Mouse (Mus musculus): ENCODE results near the gene Trim63. TPM values are rescaled to one million over a fixed set of nuclear protein-coding genes. Genes with fewer than 3 reads are reported as not detected.
"Not testable (repeated sequence)": the region's sequence is repeated elsewhere in the genome, so short reads cannot be mapped to it uniquely, and the experiment has no call there.

Gene Trim63
- polyA plus RNA-seq, 1 experiment: 0.36 TPM

DNA sequence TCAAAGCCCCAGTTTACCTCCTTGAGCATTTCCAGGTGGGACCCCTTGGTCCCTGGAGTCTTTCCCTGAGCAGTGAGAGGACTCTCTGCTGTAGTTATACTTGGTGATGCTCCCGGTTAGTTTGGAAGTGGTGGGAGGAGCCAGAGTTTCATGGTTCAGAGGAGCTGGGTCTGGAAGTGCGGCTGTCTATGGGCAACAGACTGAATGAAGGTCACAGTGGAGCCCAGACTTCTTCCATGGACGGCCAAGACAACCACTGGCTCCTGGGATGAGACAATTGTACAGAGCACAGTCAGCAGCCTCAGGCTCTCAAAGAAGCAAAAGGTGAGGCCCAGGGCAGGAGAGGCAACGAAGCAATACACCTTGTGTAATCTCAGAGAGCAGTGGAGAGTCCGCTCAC lies 15.4 kb downstream of the Trim63 start:
- no peak for DNase-seq (ENCODE audit: extremely low spot score in 1 of 2, low spot score in 1 of 2)

DNA sequence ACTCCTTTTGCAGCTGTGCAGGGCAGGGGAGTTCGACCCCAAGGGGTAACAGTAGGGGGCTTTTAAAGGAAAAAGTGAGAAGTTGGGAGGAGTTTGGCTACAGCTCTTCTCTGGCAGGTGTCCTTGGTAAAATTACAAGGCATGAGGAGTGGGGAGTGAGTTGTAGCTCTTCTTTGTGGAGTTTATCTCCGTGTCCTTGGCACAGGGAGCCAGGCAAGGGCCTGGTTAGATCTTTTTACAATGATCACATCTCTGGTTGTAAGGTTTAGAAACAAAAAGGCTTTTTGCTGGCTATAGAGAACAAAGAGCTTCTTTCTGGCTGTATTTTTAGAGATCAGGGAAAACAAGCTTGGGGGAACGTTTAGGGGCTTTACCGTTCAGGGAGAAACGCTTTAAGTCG lies 26.3 kb downstream of the Trim63 start:
- not testable (repeated sequence) for DNase-seq (ENCODE audit: extremely low spot score in 1 of 2, low spot score in 1 of 2)

DNA sequence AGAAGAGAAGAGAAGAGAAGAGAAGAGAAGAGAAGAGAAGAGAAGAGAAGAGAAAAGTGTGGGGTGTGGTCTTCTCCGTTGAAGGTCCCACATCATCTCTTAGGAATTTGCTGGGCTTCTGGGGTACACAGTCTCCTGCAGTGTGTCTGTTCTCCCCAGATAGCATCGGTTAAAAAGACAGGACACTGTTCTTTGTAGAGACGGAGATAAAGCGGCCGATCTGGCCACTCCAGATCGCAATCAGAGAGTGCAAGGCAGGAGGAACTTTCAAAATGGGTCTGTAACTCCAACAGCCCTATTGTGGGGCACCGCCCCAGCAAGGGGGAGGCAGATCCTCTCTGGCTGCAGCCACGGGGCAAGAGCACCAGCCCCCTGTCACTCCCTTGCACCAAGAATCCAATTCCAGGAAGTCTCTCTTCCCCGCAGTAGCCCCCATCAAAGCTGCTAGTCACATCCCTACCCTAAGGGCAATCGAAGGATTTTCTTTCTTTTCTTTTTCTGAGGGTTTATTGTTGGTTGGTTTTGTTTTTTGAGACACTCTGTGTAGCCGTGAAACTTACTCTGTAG lies 27.4 kb downstream of the Trim63 start:
- DNase-seq (ENCODE audit: extremely low spot score in 1 of 2, low spot score in 1 of 2): no peak

DNA sequence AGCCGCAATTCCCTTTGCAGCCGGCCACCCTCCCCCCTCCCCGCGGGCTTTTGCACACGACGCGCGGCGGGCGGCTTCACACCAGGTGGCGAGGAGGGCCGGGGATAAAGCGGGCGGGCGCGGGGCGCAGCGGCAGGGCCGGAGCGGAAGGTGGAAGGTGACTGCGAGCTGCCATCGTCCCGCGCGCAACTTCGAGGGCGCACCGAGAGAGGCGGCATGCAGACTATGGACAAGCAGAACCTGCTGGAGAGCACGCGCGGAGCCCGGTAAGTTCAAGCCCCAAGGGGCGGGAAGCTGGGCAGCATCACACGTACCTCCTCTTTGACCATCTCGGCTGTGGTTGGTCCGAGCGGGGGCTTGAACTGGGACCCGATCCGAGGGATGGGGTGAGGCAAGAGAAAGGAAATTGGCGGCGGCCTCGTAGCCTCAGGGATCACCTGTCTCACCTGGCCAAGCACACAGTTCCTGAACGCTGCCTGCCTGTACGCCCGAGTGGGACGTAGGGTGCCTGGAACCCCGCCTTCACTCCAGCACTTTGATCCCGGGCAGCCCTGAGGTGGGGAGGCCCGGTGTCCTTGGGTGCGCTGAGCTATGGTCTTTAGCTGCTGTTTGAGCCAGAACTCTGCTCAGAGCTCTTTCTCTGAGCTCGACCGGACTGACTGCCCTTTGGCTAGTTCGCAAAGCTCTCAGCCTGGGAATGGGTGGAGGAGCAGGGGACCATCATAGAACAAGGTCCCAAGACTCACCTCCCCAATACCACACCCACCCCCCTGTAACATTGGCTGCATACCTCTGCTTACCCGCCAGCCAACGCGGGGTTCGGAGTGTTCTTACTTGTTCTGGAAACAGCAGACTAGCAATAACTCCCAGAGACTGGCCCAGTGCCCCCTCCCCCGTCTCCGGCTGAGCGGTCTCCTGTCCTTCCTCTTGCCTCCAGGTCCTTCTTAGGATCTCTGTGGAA lies 28.4 kb downstream of the Trim63 start, which contains the start of gene Slc30a2:
Gene Slc30a2, plus strand, starts transcription at position 111 of the 961 bp plus-strand sequence.
- DNase-seq (ENCODE audit: extremely low spot score in 1 of 2, low spot score in 1 of 2): no peak

DNA sequence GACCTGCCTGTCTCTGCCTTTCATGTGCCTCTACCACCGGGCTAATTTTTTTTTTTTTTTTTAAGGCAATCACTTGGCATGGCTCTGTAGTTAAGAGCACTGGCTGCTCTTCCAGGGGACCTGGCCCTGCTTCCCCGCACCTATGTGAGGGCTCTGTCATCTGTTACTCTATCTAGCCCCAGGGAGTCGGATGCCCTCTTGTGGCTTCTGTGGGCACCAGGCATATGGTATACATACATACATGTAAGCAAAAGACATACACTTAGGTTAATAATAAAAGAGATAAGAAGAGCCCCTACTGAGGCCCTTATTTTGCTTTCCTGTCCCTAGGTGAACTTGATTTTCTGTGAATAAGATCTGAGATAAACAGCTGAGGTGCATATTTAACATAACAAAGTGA lies 29.7 kb downstream of the Trim63 start:
- DNase-seq (ENCODE audit: extremely low spot score in 1 of 2, low spot score in 1 of 2): no peak

DNA sequence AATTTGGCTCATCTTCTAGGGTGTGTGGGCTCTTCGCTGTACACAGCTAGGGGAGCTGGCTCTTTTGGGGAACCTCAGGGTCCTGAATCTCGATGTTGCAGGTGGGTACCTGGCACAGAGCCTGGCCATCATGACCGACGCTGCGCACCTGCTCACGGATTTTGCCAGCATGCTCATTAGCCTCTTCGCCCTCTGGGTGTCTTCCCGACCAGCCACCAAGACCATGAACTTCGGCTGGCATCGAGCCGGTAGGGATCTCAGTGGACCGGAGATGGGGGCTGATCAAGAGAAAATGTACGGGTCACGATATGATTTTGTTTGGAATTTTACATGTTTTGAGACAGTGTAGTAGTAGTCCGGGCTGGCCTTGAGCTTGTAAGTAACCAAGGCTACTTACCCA lies 30.9 kb downstream of the Trim63 start:
- no peak for DNase-seq (ENCODE audit: extremely low spot score in 1 of 2, low spot score in 1 of 2)

DNA sequence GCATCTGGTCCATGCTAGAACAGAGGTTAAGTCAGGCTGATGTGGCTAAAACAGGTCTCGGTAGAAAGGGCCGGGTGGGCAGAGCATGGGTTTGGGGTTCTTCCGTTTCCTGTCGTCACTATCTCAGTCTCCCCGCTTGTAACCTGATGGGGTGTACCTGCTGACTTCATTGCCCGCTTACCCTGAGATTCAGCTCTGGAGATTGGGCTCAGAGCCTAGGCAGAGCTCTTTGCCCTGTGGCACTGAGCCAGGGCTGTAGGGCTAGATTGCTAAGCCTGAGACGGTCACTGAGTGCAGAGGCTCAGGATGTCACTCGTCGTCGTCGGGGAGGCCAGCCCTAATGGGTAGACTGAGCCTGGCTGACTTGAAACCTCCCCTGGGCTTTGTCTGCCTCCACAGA lies 33.2 kb downstream of the Trim63 start:
- DNase-seq (ENCODE audit: extremely low spot score in 1 of 2, low spot score in 1 of 2): no peak

DNA sequence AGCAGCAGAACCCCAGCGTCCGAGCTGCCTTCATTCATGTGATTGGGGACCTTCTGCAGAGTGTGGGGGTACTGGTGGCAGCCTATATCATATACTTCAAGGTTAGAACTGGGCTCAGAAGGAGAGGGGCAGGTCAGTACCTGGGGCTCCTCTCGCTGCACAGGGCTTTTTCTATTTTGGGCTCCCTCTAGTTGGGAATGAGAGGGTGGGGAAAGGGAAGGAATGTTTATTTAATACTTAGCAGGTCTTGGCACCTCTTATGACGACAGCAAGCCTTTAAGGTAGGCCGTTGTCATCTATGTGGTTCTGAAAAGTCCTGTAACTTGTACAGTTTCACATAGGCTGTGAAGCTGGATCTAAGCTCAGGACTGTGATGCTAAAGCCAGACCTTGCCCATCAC lies 33.6 kb downstream of the Trim63 start:
- no peak for DNase-seq (ENCODE audit: extremely low spot score in 1 of 2, low spot score in 1 of 2)

DNA sequence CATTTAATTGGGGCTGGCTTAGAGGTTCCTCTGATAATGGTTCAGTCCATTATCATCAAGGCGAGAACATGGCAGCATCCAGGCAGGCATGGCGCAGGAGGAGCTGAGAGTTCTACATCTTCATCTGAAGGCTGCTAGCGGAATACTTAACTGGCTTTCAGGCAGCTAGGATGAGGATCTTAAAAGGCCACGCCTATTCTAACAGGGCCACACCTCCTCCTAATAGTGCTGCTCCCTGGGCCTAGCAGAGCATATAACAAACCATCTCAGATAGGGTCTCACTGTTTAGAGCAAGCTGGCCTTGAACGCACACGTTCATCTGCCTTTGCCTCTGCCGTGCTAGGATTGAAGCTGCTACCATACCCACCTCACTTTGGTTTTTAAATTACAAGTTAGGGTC lies 34.9 kb downstream of the Trim63 start:
- no peak for DNase-seq (ENCODE audit: extremely low spot score in 1 of 2, low spot score in 1 of 2)

DNA sequence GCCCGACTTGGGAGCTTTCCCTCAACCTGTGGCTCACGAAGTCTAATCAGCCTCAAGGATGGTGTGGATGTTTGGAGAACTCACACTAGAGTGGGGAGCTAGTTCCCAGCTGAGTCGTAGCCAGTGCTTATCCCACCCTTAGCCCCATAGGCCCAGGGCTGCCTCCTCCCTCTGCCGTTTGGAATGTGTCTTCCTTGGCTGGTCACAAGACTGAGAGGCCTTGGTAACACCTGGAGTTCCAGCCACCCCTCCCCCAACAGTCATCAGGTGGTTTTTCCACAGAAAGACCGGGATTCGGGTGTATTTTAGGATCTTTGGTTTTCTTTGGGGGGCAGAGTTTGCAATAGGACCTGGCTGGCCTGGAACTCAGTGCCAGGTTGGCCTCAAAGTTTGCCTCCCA lies 35.7 kb downstream of the Trim63 start:
- no peak for DNase-seq (ENCODE audit: extremely low spot score in 1 of 2, low spot score in 1 of 2)

DNA sequence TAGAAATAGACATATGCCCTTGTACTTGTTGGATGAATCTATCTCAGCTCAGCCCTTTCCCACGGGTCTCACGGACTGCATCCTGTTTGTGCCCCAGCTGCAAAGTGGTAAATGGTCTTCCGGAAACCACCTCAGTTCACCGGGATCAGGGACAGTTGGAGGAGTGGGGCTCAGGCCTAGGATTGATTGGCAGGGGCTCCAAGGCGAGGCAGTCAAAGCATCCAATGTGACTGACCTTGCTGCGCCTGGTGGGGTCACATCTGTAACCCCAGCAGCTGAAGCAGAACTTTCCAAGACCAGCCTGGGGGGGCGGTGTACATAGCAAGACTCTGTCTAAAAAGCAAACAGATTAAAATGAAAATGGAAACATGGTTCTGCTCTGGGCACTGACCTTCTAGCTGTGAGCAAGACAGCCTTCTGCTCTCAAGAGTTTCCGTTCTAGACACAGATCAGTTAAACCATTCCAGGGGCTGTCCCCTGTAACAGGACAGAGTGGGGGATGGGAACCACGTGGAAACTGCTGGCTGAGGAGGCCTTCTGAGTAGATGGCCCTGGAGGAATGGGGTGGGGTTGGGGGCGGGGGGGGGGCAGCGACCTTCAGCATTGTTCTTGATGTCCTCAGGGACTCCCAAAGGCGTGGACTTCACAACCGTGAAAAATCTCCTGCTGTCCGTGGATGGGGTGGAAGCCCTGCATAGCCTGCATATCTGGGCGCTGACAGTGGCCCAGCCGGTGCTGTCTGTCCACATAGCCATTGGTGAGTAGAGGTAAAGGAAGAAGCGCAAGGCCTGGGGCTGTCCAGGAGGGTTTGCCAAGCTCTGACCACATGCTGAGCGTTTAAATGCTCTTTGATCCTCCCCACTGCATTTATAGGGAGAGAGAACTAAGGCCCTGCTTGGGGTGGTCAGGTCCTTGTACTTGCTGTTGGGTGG lies 36.7 kb downstream of the Trim63 start:
- no peak for DNase-seq (ENCODE audit: extremely low spot score in 1 of 2, low spot score in 1 of 2)

DNA sequence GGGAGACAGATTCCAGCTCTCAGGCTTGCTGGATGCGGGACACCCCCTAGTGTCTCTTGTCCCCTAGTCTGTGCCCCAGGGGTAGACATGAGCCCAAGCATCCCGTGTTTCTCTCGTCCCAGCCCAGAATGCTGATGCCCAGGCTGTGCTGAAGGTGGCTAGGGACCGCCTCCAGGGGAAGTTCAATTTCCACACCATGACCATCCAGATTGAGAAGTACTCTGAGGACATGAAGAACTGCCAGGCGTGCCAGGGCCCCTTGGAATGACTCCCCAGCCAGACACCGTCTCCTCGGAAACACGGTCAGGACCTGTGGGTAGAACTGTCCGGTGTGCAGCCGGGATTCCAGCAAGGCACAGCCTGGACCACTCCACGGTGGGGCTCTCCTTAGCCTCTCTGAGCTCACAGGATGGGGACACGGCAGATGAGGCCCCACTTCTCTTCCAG lies 37.4 kb downstream of the Trim63 start:
- DNase-seq (ENCODE audit: extremely low spot score in 1 of 2, low spot score in 1 of 2): no peak

DNA sequence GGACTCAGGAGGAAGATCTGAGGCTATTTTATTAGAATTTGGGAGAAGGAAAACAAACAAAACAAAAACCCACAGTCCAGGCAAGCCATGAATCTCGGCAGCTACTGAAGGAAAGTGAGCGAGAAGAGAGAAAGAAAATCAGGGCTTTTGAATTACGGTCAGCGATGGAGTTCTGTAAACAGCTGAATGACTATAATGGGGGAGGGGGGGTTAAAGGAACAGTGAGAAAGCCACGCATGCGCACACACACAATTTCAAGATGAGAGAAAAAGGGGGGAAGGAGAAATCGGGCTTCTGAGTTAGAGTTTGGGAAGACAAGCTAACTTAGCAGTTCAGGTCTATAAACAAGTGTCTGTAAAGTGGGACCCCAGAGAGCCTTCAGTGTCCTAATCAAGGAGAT lies 38.0 kb downstream of the Trim63 start:
- no peak for DNase-seq (ENCODE audit: extremely low spot score in 1 of 2, low spot score in 1 of 2)

DNA sequence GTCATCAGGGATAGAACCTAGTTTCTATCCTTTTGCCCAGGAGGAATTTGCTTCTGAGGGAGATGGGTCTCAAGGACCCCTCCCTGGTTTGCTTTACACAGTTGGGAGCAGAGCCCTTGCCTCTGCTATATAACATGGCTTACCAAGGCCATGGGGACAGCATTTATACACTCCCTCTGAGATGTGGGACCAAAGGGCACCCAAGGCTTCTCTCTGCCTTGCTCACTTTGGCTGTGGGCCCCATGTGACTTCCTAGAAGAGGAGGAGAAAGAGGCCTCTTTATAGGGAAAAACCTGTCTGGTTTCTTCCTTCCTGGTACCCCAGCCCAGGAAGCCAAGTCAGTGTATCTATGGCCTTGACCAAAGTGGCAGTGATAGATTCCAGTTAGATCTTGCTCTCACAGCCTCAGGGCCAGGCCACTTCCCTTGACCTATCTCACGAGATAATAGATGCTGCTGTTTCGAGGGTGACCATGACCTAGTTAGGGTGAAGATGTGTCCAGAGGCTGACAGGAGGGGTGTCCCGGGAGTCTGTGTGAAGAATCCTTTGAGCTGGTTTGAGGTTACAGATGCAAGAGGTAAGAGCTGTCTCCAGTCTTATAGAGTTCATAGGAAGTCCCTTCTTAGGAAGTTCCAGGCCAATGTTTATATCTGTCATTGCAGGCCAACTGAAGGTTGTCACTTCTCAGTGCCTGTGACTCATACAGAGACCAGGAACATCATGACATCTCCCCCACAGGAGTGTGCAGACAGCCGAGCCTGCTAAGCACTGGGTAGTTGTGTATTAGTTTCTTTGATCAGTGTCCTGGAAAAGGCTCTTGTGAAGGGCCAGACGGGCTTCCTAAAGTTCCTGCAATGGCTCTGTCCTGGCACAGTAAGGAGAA lies 38.8 kb downstream of the Trim63 start:
- no peak for DNase-seq (ENCODE audit: extremely low spot score in 1 of 2, low spot score in 1 of 2)

DNA sequence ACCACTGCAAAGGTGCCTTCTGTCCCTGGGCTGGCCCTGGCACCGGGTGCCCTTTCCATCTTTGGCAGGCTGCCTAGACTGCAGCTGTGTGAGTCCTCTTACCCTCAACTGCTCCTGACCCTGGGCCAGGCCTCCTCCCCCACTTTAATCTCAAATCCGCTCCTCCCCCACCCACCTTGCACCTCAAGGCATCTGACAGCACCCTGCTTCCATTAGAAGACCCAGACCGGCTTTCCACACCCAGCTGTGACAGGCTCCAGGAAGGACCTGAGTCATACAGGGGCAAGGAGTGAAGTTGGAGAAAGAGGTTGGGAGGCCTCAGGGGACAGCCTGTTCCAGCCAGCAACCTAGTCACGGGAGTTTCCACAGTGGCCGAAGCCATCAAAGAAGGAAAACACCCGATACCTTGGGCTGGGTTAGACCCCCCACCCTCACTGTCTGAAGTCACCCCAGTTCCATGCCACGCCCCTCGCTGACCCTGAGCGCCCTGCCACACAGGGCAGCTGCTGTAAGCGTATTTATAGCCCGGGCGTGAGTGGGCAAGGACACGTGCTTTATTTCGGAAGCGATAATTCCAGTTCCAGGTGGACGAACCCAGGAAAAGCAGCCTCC lies 41.0 kb downstream of the Trim63 start:
- DNase-seq (ENCODE audit: extremely low spot score in 1 of 2, low spot score in 1 of 2): no peak

DNA sequence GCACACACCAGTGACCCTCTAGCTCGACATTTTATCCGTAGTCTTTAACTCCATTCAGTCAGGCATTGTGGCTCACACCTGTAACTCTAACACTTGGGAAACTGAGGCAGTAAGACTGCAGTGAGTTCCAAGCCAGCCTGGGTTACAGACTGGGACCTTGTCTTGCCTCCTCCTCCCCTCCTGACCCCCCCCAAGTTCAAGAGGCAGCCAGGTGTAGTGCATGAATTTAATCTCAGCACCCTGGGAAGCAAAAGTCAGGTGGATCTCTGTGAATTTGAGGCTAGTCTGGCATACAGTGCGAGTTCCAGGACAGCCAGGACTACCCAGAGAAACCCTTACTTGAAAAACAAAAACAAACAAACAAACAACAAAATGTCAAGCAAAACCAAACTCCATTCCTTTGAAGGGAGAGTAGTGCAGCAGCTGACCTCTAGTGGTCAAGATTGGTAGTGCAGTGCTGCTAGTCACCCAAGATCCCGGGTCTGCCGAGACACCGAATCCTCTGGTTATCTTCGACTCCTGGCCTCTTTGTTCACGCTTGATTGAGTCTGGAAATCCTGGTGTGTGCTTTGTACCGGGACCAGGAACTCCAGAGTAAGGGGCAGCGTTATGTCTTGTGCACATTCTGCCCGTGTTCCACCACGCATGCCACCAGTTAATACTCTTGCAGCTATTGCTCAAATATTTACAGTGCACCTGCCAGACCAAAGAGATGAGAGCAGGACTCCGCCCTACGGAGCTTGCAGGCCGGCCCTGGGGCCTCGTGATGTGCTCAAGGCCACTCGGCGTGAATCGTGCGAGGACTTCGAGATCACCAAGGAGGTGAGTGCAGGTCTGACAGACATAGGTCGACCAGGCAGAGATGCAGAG lies 41.9 kb downstream of the Trim63 start:
- peak in 1 of 2 experiments; percentile 90 for DNase-seq (ENCODE audit: extremely low spot score in 1 of 2, low spot score in 1 of 2)

DNA sequence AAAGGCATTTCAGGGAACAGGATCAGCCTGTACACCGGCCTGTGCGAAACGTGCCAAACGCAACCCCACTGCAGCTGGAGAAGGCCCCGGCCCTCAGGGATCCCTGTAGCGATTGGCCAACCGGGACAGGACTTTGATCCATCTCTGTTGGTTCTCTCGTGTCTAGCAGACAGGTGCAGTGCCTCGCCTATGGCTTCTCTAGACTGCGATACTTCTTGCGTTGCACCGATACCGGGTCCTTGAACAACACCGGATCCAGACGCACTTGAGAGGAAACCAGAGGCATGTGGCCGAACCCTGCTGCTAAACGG lies 42.5 kb downstream of the Trim63 start:
- no peak for DNase-seq (ENCODE audit: extremely low spot score in 1 of 2, low spot score in 1 of 2)

DNA sequence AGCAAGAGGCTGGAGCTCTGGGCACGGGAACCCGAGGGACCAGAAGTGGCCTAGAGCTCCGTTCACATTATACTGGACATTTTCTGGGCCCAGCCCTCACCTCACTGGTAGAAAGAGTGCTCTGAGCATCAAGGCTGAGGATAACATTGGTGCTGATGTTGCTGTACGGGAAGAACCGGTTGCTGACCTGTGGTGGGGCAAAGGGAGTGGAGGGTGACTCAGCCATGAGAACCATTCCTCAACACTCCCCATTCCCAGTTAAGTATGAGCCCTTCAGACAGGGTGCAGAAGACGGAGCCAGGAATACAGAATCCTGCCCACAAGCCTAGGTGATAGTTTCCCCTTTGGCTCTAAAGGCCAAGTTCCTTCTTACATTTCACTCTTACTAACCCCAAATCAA lies 44.7 kb downstream of the Trim63 start:
- no peak for DNase-seq (ENCODE audit: extremely low spot score in 1 of 2, low spot score in 1 of 2)

DNA sequence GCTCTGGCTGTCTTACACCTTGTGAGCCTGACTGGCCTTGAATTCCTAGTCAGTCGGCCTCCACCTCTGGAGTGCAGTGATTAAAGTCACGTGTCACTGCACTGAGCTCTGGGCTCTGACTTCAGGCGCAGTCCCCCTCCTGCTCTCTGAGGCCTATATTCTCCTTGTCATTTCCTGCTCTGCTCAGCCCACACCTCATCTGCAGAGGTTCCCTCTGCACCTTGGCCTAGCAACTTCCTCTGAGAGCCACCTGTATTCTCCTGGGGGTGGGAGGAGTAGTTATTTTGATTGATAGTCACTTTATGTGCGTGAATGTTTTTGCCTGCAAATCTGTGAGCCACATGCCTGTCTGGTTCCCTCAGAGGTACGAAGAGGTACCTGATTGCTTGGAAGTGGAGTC lies 46.3 kb downstream of the Trim63 start:
- no peak for DNase-seq (ENCODE audit: extremely low spot score in 1 of 2, low spot score in 1 of 2)
